Mouse (Mus musculus): Measurements from ENCODE around the gene Plekhg6.

Plekhg6 gene

GRCm38 (mm10) chr6:125325337-125325736 is 55.3 kb downstream of the Plekhg6 start:
- DNase-seq (ENCODE audit: low spot score), result no peak

- DNase-seq (ENCODE audit: low spot score), result no peak
Measured at GRCm38 (mm10) chr6:125323547-125323946, 57.0 kb downstream of the Plekhg6 start.

GRCm38 (mm10) chr6:125322794-125323193 is 57.8 kb downstream of the Plekhg6 start:
- DNase-seq (ENCODE audit: low spot score), result no peak

GRCm38 (mm10) chr6:125321114-125321855 is 59.3 kb downstream of the Plekhg6 start:
- DNase-seq (ENCODE audit: low spot score), result no peak

GRCm38 (mm10) chr6:125320323-125320722 is 60.3 kb downstream of the Plekhg6 start, which contains the start of gene Scnn1a:
Scnn1a (plus strand) TSS chr6:125320659.
- no peak for DNase-seq (ENCODE audit: low spot score)

- no peak for DNase-seq (ENCODE audit: low spot score)
Measured at GRCm38 (mm10) chr6:125319919-125320296, 60.7 kb downstream of the Plekhg6 start.

- no peak for DNase-seq (ENCODE audit: low spot score)
Measured at GRCm38 (mm10) chr6:125318981-125319918, 61.3 kb downstream of the Plekhg6 start.

- no peak for DNase-seq (ENCODE audit: low spot score)
Measured at GRCm38 (mm10) chr6:125317077-125317476, 63.5 kb downstream of the Plekhg6 start.

GRCm38 (mm10) chr6:125314746-125315145 is 65.8 kb downstream of the Plekhg6 start:
- DNase-seq (ENCODE audit: low spot score), result no peak

GRCm38 (mm10) chr6:125314231-125314563 is 66.4 kb downstream of the Plekhg6 start:
- no peak for DNase-seq (ENCODE audit: low spot score)

GRCm38 (mm10) chr6:125313546-125314230 is 66.9 kb downstream of the Plekhg6 start, which contains the start of gene Ltbr:
Ltbr (minus strand) TSS chr6:125313885.
- no peak for DNase-seq (ENCODE audit: low spot score)
